Mouse (Mus musculus): ENCODE data around the gene Dchs2.

- TF ChIP-seq CTCF (IDR thresholded peaks at IDR 0.05; ENCODE audit: low read depth) (no peak), EP300 (IDR thresholded peaks at IDR 0.05; ENCODE audit: low read depth) (no peak)
Observed at GRCm38 (mm10) chr3:83376834-83377233, 249.1 kb downstream of the Dchs2 start.

All from liver, embryonic 14.5 days (tissue).